Mouse (Mus musculus) NIH3T3 (cell line): Measurements from ENCODE around the gene G2e3.

Source experiments
- DNase-seq: peaks from one replicate; pipeline ENCODE4 v3.0.0-alpha.2; 2012; ENCODE audit warnings: low read depth

The G2e3 gene

GRCm38 (mm10) chr12:51347988-51348697 lies at the start of gene G2e3:
Gene G2e3 (plus strand): TSS chr12:51348061.
- DNase-seq = peak; percentile 97

GRCm38 (mm10) chr12:51323604-51324003 lies 24.3 kb upstream of the G2e3 start:
- DNase-seq = peak; percentile 4

- peak; percentile 6 for DNase-seq
These were observed 21.0 kb upstream of the G2e3 start for GRCm38 (mm10) chr12:51326819-51327218.

GRCm38 (mm10) chr12:51337014-51337413 lies 10.8 kb upstream of the G2e3 start:
- no peak for DNase-seq

- DNase-seq = no peak
These were observed 1.7 kb upstream of the G2e3 start for GRCm38 (mm10) chr12:51346121-51346520.

- no peak for DNase-seq
These were observed 787 bp downstream of the G2e3 start for GRCm38 (mm10) chr12:51348698-51348998.

GRCm38 (mm10) chr12:51355296-51355695 lies 7.4 kb downstream of the G2e3 start:
- no peak for DNase-seq

GRCm38 (mm10) chr12:51361294-51361693 lies 13.4 kb downstream of the G2e3 start:
- no peak for DNase-seq

GRCm38 (mm10) chr12:51362898-51363297 lies 15.0 kb downstream of the G2e3 start:
- no peak for DNase-seq

- DNase-seq = no peak
These were observed 20.6 kb downstream of the G2e3 start for GRCm38 (mm10) chr12:51368504-51368903.

GRCm38 (mm10) chr12:51377003-51377887 lies 29.4 kb downstream of the G2e3 start, which contains the start of gene Scfd1:
Gene Scfd1 (plus strand): TSS chr12:51377510.
- peak; percentile 97 for DNase-seq

- no peak for DNase-seq
These were observed 30.0 kb downstream of the G2e3 start for GRCm38 (mm10) chr12:51377888-51378190.

GRCm38 (mm10) chr12:51399871-51400270 lies 52.0 kb downstream of the G2e3 start:
- DNase-seq = no peak

GRCm38 (mm10) chr12:51402060-51402698 lies 54.3 kb downstream of the G2e3 start:
- DNase-seq = peak; percentile 70

- peak; percentile 41 for DNase-seq
These were observed 56.2 kb downstream of the G2e3 start for GRCm38 (mm10) chr12:51403987-51404586.

GRCm38 (mm10) chr12:51411362-51411761 lies 63.5 kb downstream of the G2e3 start:
- no peak for DNase-seq
